Mouse (Mus musculus): ENCODE measurements at regions not wholly inside any gene's neighbourhood (a gene's known extent, or its start where the extent isn't known, plus 50 kb on each side); places are given as distances from the start of the nearest gene placed in this dataset.

- H3K4me1 ChIP-seq (ENCODE audit: control insufficient read depth, insufficient read depth, low read length): no peaks in the 10 kb centered on the region
- TF ChIP-seq EP300 (IDR thresholded peaks at IDR 0.05; ENCODE audit: insufficient read depth, low read depth, low read length) (no peak), CTCF (IDR thresholded peaks at IDR 0.05; ENCODE audit: low read depth, low read length) (no peak), POLR2A (IDR thresholded peaks at IDR 0.05; ENCODE audit: insufficient read depth, low read length) (no peak)
Observed at GRCm38 (mm10) chr9:101739322-101739721, 122.3 kb upstream of the 9630041A04Rik start.

GRCm38 (mm10) chr9:101734271-101734670 lies 127.4 kb upstream of the 9630041A04Rik start:
- H3K9me3 ChIP-seq (replicated peaks; ENCODE audit: control insufficient read depth, insufficient read depth, low read length, poor library complexity, severe bottlenecking): no peaks in the 10 kb centered on the region
- H3K4me1 ChIP-seq (ENCODE audit: control insufficient read depth, insufficient read depth, low read length): no peaks in the 10 kb centered on the region
- no peak overlapping the region for H3K9ac ChIP-seq (ENCODE audit: low read depth, poor library complexity, severe bottlenecking)
- no peaks in the 10 kb centered on the region for H3K27me3 ChIP-seq (ENCODE audit: control insufficient read depth, insufficient read depth, low read length, poor library complexity, severe bottlenecking)
- H3K27ac ChIP-seq (ENCODE audit: insufficient read depth, low read length): no peak overlapping the region
- H3K4me3 ChIP-seq (ENCODE audit: low read depth, low read length): no peak overlapping the region
- no peaks in the 10 kb centered on the region for H3K36me3 ChIP-seq (ENCODE audit: control insufficient read depth, insufficient read depth, low read length, poor library complexity, severe bottlenecking)
- TF ChIP-seq CTCF (IDR thresholded peaks at IDR 0.05; ENCODE audit: low read depth, low read length) (no peak), POLR2A (IDR thresholded peaks at IDR 0.05; ENCODE audit: insufficient read depth, low read length) (no peak), EP300 (IDR thresholded peaks at IDR 0.05; ENCODE audit: insufficient read depth, low read depth, low read length) (no peak)

More at GRCm38 (mm10) chr9:101739322-101739721, 122.3 kb upstream of the 9630041A04Rik start:
- Histone ChIP-seq H3K9me3 (replicated peaks; ENCODE audit: control insufficient read depth, insufficient read depth, low read length, poor library complexity, severe bottlenecking) (no peaks in the 10 kb centered on the region), H3K36me3 (ENCODE audit: control insufficient read depth, insufficient read depth, low read length, poor library complexity, severe bottlenecking) (no peaks in the 10 kb centered on the region), H3K27me3 (ENCODE audit: control insufficient read depth, insufficient read depth, low read length, poor library complexity, severe bottlenecking) (no peaks in the 10 kb centered on the region), H3K9ac (ENCODE audit: low read depth, poor library complexity, severe bottlenecking) (no peak overlapping the region), H3K4me3 (ENCODE audit: low read depth, low read length) (no peak overlapping the region), H3K27ac (ENCODE audit: insufficient read depth, low read length) (no peak overlapping the region)

- TF ChIP-seq CTCF (IDR thresholded peaks at IDR 0.05; ENCODE audit: low read depth, low read length) (no peak), POLR2A (IDR thresholded peaks at IDR 0.05; ENCODE audit: insufficient read depth, low read length) (no peak), EP300 (IDR thresholded peaks at IDR 0.05; ENCODE audit: insufficient read depth, low read depth, low read length) (no peak)
- H3K4me3 ChIP-seq (ENCODE audit: low read depth, low read length): no peak overlapping the region
Observed at GRCm38 (mm10) chr9:101733611-101734225, 127.9 kb upstream of the 9630041A04Rik start.

GRCm38 (mm10) chr9:101730136-101730535 lies 131.5 kb upstream of the 9630041A04Rik start:
- Histone ChIP-seq H3K9me3 (replicated peaks; ENCODE audit: control insufficient read depth, insufficient read depth, low read length, poor library complexity, severe bottlenecking) (no peaks in the 10 kb centered on the region), H3K36me3 (ENCODE audit: control insufficient read depth, insufficient read depth, low read length, poor library complexity, severe bottlenecking) (no peaks in the 10 kb centered on the region), H3K27me3 (ENCODE audit: control insufficient read depth, insufficient read depth, low read length, poor library complexity, severe bottlenecking) (no peaks in the 10 kb centered on the region), H3K9ac (ENCODE audit: low read depth, poor library complexity, severe bottlenecking) (no peak overlapping the region), H3K27ac (ENCODE audit: insufficient read depth, low read length) (no peak overlapping the region), H3K4me3 (ENCODE audit: low read depth, low read length) (no peak overlapping the region), H3K4me1 (ENCODE audit: control insufficient read depth, insufficient read depth, low read length) (no peaks in the 10 kb centered on the region)
- no peak for TF ChIP-seq POLR2A (IDR thresholded peaks at IDR 0.05; ENCODE audit: insufficient read depth, low read length)
- TF ChIP-seq CTCF (IDR thresholded peaks at IDR 0.05; ENCODE audit: low read depth, low read length): no peak
- TF ChIP-seq EP300 (IDR thresholded peaks at IDR 0.05; ENCODE audit: insufficient read depth, low read depth, low read length): no peak

More at GRCm38 (mm10) chr9:101733611-101734225, 127.9 kb upstream of the 9630041A04Rik start:
- Histone ChIP-seq H3K9ac (ENCODE audit: low read depth, poor library complexity, severe bottlenecking) (no peak overlapping the region), H3K27me3 (ENCODE audit: control insufficient read depth, insufficient read depth, low read length, poor library complexity, severe bottlenecking) (no peaks in the 10 kb centered on the region), H3K9me3 (replicated peaks; ENCODE audit: control insufficient read depth, insufficient read depth, low read length, poor library complexity, severe bottlenecking) (no peaks in the 10 kb centered on the region), H3K4me1 (ENCODE audit: control insufficient read depth, insufficient read depth, low read length) (no peaks in the 10 kb centered on the region), H3K27ac (ENCODE audit: insufficient read depth, low read length) (no peak overlapping the region), H3K36me3 (ENCODE audit: control insufficient read depth, insufficient read depth, low read length, poor library complexity, severe bottlenecking) (no peaks in the 10 kb centered on the region)

GRCm38 (mm10) chr9:101717911-101718310 lies 143.7 kb upstream of the 9630041A04Rik start:
- Histone ChIP-seq H3K4me1 (ENCODE audit: control insufficient read depth, insufficient read depth, low read length) (no peaks in the 10 kb centered on the region), H3K9me3 (replicated peaks; ENCODE audit: control insufficient read depth, insufficient read depth, low read length, poor library complexity, severe bottlenecking) (no peaks in the 10 kb centered on the region), H3K9ac (ENCODE audit: low read depth, poor library complexity, severe bottlenecking) (no peak overlapping the region), H3K4me3 (ENCODE audit: low read depth, low read length) (no peak overlapping the region), H3K27me3 (ENCODE audit: control insufficient read depth, insufficient read depth, low read length, poor library complexity, severe bottlenecking) (no peaks in the 10 kb centered on the region), H3K27ac (ENCODE audit: insufficient read depth, low read length) (no peak overlapping the region), H3K36me3 (ENCODE audit: control insufficient read depth, insufficient read depth, low read length, poor library complexity, severe bottlenecking) (no peaks in the 10 kb centered on the region)
- no peak for TF ChIP-seq POLR2A (IDR thresholded peaks at IDR 0.05; ENCODE audit: insufficient read depth, low read length)
- no peak for TF ChIP-seq EP300 (IDR thresholded peaks at IDR 0.05; ENCODE audit: insufficient read depth, low read depth, low read length)
- TF ChIP-seq CTCF (IDR thresholded peaks at IDR 0.05; ENCODE audit: low read depth, low read length): no peak

- Histone ChIP-seq H3K4me3 (ENCODE audit: low read depth, low read length) (no peak overlapping the region), H3K9me3 (replicated peaks; ENCODE audit: control insufficient read depth, insufficient read depth, low read length, poor library complexity, severe bottlenecking) (peaks cover 7% of the 10 kb centered on the region), H3K36me3 (ENCODE audit: control insufficient read depth, insufficient read depth, low read length, poor library complexity, severe bottlenecking) (no peaks in the 10 kb centered on the region), H3K27me3 (ENCODE audit: control insufficient read depth, insufficient read depth, low read length, poor library complexity, severe bottlenecking) (no peaks in the 10 kb centered on the region), H3K4me1 (ENCODE audit: control insufficient read depth, insufficient read depth, low read length) (no peaks in the 10 kb centered on the region), H3K9ac (ENCODE audit: low read depth, poor library complexity, severe bottlenecking) (no peak overlapping the region), H3K27ac (ENCODE audit: insufficient read depth, low read length) (no peak overlapping the region)
- TF ChIP-seq EP300 (IDR thresholded peaks at IDR 0.05; ENCODE audit: insufficient read depth, low read depth, low read length) (no peak), CTCF (IDR thresholded peaks at IDR 0.05; ENCODE audit: low read depth, low read length) (no peak), POLR2A (IDR thresholded peaks at IDR 0.05; ENCODE audit: insufficient read depth, low read length) (no peak)
Observed at GRCm38 (mm10) chr9:101716326-101716725, 145.3 kb upstream of the 9630041A04Rik start.

Data from ES-Bruce4 (cell line).